Mouse (Mus musculus) frontal cortex, postnatal 36 days (tissue): ENCODE data around the gene Tcp10b.
"Not testable (repeated sequence)": the region's sequence is repeated elsewhere in the genome, so short reads cannot be mapped to it uniquely, and the experiment has no call there.

Experiments used
- DNase-seq, 2 experiments: peaks; one replicate each; pipeline ENCODE4 v3.0.0; 2022; ENCODE audit warnings: low spot score in 2 of 2

Tcp10b gene

DNA sequence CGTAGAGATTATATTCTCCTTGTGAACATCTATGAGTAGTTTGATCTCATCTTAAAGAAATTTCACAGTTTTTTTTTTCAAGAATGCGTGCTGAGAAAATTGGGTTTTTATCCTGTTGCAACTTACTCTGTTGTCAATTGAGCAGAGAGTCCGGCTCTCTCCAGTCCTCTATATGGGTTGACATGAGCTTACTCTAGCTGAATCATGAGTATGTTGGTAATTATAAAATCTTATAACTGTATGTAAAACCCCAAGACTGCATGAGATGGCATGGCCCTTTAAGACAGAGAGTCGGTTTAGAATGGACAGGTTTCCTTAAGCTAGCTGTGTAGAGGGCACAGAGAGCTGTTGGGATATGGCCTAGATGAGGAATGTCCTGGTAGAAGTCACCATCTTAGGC is at the start of gene Tcp10b:
Gene Tcp10b (plus strand): TSS at position 301 of the 400 bp plus-strand sequence.
- DNase-seq = not testable (repeated sequence)

DNA sequence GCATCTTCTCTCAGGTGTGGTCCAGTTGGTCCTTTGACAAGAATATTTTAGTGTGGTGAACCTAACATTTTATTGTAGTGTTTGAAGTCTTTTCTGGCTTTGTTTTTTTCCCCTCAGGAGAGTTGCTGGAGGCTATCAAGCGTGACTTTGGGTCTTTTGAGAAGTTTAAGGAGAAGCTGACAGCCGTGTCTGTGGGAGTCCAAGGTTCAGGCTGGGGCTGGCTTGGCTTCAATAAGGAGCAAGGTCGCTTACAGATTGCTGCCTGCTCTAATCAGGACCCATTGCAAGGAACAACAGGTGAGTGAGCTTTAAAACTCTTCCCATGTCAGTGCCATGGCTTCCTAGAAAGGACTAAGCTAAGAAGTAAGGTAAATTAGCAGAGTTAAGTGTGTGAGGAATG is 47.6 kb upstream of the Tcp10b start:
- DNase-seq = no peak

DNA sequence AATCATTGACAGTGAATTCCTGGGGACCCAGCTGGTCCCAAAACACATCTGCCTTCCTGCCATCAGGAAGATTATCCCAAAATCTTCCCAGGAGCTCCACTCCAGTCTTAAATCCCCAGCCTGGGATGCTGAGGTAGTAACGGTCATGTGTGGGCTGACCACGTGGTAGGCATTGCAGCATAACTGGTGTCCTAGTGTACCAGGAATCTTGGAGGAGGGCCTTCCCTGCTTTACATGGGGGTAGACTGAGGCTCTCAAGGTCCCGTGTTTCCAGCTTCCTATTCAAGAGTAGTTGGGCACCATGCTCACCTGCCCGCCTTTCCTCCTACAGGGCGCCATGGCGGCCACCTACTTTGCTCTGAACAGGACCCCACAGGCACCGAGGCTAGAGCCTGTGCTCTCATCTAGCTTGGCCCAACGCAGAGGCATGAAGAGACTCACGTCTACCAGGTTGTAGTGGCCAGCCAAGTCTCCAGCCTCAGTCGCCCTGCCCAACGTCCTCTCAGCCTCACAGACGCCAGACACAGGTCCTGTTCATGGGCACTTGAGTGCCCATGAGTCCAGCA is 24.2 kb upstream of the Tcp10b start:
- DNase-seq = not testable (repeated sequence)

DNA sequence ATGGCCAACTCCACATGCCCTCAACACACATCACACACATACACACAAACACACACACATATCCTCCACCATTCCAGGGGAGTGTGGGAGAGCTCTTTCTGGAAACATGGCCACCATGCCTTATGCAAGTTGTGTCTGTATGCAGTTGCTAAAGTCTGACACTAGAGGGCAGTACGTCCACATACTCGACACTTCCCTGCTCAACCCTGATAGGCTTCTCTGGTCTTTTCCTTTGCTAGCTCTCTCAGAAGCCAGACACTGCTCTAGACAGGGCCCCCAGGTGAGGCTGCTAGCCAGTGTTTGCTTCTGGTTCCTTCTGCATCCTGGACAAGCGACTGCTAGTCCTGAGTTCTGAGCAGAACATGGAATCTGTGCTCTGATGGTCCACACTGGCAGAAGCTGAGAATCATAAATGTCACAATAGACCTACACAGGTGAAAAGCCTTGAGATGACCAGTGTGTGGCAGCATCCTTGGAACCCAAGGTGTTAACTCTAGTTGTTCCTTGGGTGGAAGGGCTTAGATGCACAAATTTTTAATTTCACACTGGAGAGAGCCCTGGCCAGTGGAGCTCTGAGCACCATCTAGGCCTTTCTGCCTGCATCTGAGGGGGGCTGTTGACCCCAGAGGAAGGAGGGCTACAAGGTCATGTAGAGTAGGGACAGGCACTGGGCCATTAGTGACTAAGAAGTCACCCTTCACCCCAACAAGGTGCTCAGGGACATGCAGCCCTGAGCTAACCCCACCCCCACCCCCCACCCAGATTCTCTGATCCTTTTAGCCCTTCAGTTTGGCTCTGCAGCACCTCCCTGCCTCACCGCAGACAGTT is 16.8 kb upstream of the Tcp10b start:
- peak; percentile 50 to 66 for DNase-seq

DNA sequence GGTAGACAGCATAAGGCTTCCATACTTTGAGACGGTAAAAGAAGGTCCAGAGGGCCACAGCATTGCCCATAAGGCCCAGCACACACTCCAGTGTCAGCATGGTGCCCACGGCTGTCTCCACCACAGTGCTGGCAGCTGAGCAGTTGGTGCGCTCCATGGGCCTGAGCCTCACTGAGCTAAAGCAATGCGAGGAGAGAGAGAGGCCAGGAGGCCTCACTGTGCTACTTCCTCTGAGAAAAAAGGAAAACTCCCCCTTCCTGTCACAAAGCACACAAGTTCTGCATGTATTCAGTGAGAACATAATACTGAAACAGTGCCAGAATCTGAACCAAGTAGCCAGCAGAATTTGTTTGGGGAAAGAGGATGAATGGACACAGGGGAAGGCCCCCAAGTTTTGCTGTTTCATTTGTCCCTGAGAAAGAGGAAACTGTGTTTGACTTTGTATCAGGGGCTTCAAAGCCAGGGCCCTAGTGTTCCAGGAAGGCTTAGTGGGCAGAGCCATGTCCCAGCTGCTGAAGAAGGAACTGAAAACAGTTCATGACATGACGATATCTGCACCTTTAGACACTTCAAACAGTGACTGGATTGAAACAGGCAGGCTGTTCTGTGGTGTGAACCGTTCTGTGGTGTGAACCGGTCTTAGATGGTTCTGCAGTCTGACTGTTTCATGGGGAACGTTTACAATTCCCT is 8.6 kb upstream of the Tcp10b start, which contains the start of gene Gpr31b:
Gene Gpr31b (minus strand): TSS at position 173 of the 690 bp plus-strand sequence.
- not testable (repeated sequence) for DNase-seq

DNA sequence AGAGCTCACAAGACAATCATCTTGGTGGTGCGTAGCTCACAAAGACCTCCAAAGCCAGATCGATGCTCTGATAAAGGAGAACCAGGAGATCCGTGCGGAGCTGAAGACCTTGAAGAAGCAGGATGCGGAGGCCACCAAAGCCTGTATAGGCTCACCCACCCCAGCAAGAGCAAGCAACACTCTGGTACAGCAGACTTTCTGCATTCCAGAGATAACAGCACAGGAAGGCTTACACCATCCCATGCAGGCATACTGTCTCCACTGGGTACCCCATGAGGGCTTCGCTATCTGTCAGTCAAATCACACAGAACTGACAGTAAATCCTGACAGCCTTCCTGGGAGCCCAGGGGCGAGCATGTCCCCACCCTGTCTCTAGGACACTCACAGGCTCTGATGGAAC is 2.0 kb downstream of the Tcp10b start:
- DNase-seq = not testable (repeated sequence)

DNA sequence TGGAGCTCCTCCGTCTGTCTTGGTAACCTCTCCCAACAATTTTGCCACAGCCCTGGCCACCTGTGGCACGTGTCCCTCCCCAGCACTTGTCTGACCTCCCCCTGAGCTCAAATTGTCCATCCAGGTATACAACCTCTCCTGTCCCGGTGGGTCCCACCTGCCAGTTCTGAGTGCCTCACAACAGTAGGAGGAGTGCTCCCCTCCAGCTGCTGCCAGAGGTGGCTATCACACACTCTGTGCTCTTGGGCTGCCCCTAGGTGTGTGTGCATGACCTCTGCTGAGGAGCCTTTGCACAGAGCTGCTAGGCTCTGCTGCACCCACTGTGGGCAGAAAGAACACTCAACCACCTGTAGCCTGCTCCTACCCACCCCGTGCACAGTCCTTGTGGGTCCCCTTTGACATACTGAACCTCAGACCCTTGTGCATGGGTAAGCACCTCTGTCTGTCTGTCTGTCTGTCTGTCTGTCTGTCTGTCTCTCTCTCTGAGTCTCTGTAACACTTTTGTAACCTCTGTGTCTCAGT is 7.0 kb downstream of the Tcp10b start:
- not testable (repeated sequence) for DNase-seq

DNA sequence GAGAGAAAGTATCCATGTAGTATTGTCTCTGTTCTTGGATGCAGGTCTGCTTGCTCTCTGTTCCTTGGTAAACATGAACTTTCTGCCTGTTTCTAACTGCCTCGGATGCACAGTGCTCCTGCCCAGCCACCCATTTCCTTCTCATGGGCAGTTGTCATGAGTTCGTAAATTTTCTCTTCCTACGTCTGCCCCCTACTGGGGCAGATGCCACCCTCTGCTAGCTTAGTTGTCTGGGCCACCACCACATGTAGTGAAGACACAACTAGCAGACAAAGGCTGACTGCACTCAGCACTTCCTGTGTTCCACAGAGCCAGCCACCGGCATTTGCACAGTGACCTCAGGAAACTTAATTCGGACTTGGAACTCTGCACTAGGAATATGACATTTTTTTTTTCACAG is 8.3 kb downstream of the Tcp10b start:
- not testable (repeated sequence) for DNase-seq

DNA sequence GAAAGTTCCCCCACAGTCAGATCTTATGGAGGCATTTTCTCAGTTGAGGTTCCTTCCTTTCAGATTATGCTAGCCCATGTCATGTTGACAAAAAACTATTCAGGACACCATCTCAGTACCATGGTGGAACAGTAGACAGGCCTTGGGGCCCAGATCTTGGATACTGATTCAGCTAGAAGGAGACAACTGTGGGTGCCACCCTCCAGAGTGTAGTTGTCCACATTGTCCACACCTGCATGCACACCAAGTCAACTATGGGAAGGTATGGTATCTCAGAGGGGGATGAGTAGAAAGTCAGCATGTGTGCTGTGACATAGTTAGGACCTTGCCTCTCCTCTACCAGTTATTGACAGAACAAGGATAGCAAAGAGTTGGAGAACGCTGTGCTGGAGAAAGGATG is 30.6 kb downstream of the Tcp10b start:
- DNase-seq = not testable (repeated sequence)

DNA sequence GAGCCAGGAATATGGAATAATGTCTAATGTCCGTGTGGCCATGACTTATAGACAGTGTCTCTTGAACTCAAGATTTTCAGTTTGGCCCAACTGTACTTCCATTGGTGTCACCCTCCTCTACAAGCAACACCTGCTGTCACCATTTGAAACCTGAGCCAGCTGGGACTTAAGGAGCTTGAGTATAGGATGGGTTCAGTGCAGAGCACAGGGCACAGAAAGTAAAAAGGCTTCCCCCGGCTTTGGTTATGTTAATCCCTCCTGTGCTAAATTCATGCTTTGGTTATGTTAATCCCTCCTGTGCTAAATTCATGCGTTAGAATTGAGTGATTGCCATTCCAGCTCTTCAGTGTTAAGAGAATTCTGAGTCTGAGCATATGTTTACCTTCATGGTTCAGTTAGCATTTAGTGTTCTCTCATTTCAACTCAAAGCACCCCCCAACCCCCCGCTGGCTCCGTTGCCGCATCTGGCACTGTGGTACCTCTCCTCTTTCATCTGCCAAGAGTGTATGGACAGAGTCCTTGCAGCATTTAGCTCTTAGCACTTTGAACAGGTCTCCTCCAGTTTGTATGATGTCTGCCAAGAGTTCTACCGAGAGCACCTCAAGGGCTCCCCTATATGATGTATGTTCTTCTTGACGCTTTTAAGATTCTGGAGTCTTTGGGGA is 31.3 kb downstream of the Tcp10b start:
- not testable (repeated sequence) for DNase-seq

DNA sequence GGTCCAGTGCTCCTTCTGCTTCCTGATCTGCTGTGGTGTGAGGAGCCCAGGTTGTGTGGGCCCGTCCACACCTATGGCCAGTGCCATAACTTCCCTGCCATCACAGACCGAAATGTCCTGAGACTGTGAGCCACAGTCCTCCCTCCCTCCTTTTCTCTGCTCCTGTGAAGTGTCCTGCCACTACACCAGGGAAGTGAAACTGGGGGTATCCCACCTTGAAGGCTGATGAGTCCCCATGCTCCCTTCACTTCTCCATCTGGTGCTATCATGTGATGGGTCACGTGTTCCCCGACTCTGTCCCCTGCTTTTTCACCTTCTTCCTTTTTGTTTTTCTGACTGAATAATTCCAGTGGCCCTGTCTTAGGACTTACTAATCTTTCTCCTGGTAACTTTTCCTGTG is 32.1 kb downstream of the Tcp10b start:
- not testable (repeated sequence) for DNase-seq

DNA sequence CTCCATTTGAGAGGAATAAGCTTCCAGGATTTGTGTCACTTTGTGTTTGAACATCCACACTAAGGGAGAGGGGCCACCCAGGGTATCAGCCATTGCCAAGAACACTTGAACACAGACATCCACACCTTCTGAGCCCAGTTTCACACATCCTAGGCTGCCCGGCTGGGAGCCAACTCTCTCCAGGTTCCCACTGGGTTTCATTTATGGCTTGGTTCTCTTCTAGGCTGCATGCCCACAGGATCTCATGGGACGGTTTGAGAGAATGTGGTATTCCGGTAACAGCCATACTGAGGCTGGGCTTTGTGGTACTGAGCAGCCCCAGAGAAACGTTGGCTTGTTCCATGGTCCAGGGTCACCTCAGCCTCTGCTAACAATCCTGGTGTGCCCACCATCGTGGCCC is 45.7 kb downstream of the Tcp10b start:
- DNase-seq = peak in 1 of 2 experiments; percentile 23

DNA sequence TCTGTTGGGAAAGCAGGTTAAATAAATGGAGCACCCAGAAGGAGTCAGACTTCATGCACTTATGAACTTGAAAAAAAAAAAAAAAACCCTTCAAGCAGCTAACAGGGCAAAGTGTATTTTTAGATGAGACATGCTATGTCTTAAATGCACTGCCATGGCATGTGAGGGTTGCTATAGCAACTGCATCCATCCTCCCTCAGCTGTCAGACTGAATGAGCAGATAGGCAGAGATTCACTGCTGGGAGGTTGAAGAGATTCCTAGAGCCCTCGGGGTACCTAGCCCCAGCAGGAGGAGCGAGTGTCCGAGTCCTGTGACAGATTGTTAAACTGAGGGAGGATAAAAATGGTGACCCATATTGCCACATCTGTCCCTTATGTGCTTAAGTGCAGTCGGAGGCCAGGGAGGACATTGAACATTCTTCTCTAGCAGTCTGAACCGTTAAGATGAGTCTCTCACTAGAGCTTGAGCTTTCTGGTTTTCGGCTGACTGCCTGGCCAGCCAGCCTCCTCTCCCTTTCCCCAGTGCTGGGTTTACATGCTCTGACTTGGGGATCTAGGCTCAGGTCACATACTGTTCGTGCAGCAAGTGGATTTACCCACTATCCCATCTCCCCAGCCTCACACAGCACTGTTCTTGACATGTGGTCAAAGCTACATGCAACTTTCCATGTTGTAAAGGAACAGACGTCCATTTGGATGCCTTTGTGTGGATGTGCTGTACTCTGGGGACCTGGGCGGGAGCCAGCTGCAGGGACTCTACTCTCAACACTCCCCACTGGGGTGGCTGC is 51.8 kb downstream of the Tcp10b start:
- not testable (repeated sequence) for DNase-seq

DNA sequence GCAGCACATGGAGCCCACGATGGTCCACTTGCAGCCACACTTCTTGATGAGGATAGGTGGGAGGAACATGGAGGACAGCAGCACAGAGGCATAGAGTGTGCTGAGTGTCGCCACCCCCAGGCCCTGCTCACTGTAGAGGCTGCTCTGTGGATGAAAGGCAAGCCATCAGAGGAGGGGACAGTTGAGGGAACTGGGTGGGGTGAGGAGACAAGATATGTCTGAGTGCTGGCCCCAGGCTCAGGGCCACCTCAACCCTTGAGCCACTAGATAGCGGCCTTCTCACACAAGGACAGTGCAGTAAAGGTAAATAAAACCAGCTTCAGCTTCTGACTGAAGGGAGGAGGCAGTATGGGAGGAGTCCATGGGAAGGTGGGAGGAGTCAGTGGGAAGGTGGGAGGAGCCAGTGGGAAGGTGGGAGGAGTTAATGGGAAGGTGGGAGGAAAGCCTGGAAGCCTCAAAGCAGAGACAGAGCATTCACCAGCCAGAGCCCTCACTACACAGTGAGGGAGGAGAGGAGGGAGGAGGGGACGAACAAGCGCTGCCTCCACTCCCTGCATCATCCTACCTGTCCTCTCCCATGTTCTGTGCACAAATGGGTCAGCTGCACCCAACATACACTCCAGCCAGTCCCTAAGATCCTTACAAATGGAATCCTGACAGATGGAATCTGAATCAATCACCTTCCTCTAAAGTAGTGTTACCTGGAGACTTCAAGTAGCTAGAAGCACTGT is 62.6 kb downstream of the Tcp10b start:
- not testable (repeated sequence) for DNase-seq

DNA sequence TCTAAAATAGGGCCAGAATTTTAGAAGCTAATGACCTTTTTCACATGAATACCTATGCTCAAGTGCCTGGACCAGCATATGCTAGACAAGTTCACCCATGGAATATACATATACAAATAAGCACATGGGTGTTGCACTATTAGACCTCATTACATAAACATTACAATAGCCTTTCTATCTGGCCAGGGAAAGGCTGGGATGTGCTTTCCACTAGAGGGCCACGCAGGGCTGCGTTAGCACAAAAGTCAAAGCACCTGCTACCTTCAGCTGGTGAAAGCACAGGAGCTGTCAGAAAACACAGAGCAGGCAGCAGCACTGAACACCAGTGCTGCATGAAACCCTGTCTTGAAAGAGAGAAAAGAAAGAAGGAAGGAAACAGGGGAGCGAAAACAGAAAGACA is 63.3 kb downstream of the Tcp10b start:
- not testable (repeated sequence) for DNase-seq

DNA sequence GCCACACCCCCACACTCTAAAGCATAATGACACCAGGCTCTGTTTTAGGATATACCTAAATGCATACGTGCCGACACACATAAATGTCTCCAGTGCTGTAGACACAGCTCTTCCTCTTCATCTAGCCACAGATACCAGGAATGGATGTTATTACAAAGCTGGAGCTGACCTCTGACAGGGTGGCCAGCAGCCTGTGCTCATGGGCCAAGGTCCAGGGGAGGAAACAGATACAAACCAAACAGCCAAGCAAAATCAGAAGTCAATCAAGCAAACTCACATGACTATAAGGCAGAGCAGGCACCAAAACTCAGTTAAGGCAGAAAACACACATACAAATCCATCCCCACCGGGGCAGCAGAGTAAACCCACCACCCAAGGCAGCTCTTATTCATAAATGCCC is 68.4 kb downstream of the Tcp10b start:
- DNase-seq = not testable (repeated sequence)

DNA sequence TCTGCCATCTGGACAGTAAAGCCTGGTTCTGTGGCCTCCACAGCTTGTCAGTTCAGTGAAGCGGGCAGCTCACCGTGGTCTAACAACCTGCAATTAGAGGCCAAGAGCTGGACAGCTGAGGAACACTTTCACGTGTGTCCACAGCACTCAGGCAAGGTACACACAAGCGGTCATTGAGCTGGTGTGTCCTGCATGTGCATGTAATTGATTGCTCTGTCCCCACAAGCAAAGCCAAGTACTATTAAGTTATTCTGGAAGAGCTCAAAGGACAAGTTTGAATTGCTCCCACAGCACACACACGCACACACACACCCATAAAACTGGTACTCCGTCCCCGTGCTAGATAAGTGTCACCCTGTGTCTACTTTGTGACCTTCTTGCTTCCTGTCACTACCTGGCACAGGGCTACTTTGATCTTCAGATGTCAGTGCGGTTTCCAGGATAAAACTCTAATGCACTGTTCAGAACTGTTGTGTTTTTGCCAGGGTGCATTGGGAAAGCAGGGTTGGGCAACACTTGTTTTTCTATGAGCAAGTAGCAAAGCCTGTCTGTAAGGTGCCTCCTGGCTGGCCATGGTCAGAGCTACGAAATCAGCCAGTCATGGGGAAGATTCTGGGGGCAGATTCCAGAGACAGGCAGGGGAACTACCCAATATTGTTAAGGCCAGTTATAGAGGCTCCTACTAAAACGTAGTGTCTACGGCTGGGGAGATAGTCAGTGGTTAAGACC is 69.0 kb downstream of the Tcp10b start:
- DNase-seq = not testable (repeated sequence)

DNA sequence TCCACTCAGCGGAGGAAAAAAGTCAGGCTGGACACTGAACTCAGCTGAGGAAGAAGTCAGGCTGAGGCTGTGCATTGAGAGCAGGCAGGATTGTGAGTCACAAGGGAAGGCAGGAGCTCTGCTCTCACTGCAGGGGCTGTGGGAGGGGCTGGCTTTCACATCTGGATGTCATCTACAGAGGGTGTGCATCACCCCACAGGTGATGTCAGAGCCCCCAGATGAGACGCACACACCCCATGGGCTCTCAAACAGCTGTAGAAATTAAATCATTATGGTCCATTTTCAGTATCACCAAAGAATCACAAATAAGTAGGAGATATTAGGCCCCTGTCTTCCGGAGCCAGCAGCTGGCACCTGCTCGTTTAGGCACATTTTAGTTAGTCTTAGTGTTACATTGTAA is 70.8 kb downstream of the Tcp10b start, which contains the start of gene Unc93a:
Gene Unc93a (minus strand): TSS at position 101 of the 400 bp plus-strand sequence.
- DNase-seq = not testable (repeated sequence)
